Mouse (Mus musculus): ENCODE measurements at regions not wholly inside any gene's neighbourhood (a gene's known extent, or its start where the extent isn't known, plus 50 kb on each side); places are given as distances from the start of the nearest gene placed in this dataset.
"Not testable (repeated sequence)": the region's sequence is repeated elsewhere in the genome, so short reads cannot be mapped to it uniquely, and the experiment has no call there.

DNA sequence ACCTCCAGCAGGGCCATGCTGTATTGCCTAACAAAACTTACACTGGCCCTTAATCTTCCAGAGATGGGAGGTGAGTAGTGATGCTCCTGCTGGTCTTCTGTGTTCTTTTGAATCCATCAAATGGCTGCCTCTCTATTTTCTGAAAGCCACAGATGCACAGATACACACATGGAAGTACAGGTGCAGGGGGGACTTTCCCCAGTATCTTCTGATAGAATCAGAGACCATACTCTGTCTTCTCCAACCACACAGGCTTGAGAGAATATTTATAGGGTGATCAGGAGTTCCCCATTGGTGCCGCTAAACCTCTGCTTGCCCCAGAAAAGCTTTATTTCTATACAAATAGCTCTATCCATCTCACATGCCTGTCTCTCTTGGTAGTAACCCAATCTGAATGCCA lies 133.5 kb upstream of the Tbl1xr1 start:
- DNase-seq, result no peak

DNA sequence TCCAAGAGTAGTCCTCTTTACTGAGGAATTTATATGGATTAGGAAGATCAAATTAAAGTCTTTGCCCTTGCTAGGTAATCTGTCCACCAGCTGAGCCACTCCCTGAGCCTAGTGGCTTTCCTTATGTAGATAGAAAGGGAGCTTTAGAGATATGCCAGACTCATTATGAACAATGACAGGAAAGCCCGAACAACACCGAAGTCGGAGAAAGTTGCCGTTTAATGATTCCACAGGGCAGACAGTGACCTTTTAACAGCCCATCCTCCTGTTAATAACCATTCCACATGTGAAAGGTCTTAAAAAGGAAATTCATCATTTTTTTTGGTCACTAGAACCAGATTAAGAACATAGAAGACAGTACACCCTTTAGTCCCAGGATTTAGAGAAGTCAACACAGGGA lies 130.7 kb upstream of the Tbl1xr1 start:
- DNase-seq, result no peak

DNA sequence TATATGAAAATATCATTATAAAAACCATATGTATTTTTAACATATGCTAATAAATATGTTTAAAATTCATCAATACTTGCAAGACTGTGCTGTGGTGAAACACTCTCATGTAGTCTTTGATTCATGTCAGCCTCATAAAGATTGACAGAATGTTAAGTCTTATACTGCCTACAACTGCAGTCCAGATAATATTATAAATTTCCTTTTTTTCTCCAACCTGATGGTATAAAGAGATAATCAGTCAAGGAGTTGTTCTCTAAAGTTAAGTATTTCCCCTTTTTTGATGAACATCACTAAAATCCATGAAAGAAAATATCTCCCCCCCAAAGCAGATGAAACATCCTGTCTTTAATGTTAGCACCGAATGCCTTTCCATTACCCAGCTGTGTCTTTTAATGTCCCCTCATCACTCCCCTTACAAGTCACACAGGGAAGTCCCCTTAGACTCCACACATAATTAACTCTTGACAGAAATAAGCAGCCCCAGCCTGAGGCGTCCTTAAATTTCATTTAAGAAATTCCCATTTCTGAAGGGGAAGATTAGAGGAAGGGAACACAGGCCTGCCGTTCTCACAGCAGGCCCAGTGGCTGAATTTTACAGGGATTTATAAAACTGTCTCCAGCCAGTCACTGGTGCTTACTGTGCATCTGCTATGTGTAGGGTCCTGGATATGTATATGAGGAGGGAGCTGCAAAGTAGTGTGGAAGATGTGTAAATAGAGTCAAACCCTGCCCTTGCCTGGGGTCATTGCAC lies 129.0 kb upstream of the Tbl1xr1 start:
- no peak for DNase-seq

DNA sequence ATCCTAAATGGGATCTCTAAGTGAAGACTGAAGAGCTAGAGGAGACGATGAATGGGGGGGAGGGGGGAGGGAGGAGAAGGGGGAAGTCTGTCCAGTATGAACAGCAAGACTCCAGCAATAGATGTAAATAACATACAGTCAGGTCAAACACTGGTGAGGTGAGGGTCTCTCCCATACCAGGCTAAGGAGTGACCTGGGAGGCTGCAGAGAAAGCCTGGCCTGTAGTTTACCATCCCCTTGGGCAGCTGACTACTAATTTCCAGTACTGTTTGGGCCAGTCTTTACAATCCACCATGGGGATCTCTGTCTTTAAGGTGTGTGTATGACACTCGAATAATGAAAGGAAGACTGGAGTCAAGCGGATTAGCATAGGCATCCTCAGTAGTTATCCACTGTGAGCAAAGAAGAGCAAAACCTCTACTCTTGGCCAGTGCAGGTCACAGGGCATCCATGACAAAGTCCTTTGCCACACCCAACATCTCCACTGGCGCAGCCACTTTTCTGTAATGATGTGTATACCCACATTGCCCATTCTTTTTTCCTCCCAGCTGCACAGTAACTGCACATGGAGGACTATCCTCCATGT lies 128.3 kb upstream of the Tbl1xr1 start:
- DNase-seq, result no peak

DNA sequence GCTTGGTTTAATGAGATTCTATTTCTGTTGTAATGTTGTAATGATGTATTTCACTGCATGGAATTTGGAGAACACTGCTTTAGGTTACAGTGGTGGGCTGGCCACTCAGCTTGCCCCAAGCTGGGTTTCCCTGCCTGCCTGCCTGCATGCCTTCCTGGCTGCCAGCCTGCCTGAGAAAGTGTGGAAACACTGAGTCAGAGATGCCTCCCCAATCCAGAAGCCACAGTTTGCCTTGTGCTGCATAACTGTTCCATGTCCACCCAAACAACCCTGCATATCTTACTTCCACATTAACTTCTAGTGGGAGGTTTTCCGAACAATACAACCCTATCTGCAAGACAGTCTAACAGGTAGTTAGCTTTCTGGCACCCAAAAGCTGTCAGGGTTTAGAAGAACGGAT lies 127.0 kb upstream of the Tbl1xr1 start:
- no peak for DNase-seq

DNA sequence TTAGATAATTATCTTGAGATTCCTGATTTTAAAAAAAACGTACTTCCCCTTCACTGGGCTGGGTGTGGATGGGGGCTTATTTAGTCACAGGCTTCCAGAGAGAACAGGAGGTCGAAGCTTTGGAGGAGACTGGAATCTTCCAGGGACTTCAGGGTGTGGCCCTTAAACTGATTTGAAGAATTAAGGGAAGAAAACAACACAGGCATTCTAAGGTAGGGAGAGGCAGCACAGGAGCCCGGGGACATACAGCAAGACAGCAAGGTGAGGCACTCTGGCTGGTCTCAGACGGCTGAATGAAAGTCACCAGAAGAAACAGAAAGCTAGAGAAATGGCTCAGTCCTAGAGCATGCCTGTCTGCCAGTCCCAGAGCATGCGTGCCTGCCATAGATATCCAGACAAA lies 125.9 kb upstream of the Tbl1xr1 start:
- no peak for DNase-seq

DNA sequence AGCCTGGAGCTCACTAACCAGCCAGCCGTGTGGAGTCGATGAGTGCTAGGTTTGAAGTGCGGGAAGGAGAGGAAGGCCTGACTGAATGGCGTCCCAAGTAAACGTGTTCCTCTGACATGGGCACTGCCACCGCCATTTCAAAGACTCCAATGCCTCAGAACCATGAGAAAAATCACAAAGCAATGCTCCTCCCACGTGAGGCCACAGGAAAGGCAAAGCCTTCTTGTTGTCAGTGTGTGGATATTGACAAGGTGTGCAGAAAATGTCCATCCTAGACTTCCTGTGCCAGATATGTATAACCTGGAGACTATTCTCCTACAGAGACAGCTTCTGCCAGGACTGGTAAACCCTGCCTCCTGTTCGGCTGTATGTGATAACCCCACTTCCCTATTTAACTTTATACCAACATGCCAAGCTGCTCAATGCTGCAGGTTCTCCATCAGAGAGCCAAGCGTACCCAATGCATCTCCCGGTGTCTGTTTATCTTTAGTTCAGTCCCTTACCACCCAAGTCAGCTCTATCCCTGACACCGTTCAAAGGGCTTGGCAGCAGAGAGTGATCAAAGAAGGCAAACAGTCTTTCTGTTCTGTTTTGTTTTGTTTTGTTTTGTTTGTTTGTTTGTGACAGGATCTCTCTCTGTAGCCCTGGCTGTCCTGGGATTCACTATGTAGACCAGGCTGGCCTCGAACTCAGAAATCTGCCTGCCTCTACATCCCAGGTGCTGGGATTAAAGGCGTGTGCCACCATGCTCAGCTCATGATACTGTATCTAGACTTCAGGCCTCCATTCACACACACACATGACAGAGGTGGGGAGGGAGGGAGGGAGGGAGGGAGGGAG lies 124.8 kb upstream of the Tbl1xr1 start:
- DNase-seq, result no peak

DNA sequence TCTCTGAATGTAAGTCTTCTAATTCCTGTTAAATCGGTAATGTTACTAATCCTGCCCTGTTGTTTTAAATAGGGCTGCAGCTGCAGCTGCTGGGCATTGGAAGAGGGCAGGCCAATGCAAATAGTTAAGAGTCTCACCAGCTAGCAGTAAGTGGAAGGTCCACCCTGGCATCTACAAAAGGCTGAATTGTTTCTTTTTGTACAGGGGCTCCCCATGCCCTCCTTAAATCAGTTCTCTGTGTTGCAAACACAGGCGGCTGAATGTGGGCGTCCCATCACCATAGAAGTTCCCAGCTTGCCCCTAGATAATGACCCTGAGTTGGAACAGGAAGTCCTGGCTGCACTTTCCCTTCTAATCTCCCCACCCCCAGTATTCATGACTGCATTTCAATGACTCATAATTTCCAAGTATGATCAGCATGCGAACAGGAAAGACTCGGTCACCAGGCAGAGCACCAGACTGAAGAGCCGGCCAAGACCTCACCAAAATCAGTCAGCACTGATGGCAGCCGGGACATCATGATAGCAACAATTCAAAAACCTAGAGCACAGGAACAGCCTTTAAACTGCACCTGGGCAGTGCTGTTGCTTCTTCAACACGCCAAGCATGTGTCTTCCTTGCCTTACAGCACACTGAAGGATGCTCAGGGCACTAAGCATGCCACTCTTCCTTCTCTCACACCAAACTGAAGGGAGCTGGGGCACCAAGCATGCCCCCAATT lies 123.6 kb upstream of the Tbl1xr1 start:
- DNase-seq, result peak; percentile 50 to 57

DNA sequence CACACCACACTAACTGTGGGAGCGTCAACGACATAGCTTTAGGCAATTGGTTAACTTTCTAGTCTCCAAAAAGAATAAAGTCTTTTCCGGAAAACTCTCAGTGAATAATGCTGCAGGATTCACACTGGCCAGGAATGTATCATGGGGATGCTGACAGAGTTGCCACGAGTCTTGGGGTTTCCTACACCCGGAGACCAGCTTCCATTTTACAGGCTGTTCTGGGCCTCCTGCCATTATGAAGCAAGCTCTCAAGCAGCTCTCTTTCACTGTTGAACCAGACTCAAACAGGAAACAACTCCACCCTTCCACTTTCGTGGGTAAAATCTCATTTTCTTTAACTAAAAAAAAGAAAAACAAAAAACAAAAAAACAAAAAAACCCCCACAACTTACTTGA lies 123.0 kb upstream of the Tbl1xr1 start:
- DNase-seq, result no peak

DNA sequence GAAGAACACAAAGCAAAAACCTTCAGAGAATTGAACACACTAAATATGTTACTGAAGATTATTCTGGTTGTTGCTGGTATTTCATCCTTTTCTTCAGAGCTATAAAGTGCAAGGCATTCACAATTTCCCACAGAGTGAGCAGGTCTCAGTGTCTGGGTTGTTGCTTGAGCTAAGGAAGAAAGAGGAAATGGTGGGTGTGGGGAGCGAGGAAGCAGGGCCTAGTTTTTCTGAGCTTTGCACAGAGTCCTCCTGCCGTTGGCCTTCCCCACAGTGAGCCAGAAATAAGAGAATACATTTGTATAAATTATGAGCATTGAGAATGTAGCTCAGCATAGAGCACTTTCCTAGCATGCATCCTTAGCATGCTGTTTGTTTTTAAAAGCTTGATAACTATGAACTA lies 120.8 kb upstream of the Tbl1xr1 start:
- DNase-seq, result no peak

DNA sequence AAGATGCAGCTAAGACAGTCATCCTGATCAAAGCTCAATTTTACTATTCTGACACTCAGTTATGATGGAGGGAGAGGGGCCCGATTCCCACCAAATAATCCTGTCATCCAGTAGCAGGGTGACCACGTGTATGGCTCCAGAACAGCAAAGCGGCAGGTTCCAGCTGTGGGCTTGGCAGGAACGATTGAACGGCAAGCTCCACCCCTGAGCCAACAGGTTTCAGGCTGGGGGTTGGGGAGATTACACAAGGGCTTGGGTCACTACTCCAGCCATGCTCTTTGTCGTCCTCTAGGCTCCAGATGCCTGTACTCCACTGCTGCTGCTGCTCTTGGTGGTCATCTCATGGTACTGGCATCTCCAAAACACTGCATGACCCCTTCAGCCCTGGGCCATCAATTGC lies 119.3 kb upstream of the Tbl1xr1 start:
- DNase-seq, result not testable (repeated sequence)

DNA sequence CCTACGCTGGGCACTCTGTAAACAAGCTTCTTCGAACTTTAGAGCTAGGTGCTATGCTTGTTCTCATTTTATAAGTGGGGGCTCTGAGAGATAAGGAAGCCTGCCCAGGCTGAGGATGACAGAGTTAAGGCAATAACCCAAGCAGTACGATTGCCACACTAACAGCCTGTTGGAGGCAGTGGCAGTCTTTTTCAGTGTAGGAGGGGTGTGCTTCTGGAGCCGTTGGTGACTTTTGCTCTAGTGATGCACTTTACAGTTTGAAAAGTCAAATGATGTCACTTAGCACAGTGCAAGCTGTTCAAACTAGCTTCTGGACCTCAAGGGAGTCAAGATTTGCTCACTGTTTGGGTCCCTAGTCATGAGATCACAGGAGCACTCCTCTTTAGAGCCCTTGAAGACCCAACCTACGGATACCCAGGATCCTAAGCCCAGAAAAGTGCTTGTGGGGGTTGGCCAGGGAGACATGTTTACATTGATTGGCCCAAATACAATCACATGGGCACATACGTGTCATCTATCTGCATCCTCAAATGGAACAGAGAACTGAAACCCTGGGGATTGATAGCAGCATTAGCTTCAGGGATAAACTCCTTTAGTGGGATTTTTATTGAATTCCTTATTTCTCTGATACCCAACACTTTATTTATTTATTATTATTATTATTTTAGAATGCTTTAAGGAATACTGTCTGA lies 117.7 kb upstream of the Tbl1xr1 start:
- no peak for DNase-seq

DNA sequence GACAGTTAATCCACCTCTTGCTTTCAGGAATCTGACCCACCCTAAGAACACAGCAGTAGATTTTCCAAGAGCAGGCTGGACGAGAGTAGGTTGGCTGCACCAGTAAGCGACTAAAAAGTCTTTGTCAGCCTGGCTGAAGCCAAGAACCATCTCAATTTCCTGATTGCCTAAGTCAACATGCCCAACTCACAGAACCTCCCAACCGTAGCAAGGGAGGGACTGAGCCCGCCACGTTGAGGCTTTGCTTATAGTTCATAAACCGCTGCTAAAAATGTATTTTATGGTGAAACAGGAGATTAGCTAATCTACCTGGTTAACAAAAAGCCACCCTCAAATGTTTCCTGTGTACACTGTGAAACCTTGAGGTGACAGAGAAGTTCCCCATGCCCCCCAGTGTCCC lies 115.4 kb upstream of the Tbl1xr1 start:
- peak; percentile 40 to 53 for DNase-seq

DNA sequence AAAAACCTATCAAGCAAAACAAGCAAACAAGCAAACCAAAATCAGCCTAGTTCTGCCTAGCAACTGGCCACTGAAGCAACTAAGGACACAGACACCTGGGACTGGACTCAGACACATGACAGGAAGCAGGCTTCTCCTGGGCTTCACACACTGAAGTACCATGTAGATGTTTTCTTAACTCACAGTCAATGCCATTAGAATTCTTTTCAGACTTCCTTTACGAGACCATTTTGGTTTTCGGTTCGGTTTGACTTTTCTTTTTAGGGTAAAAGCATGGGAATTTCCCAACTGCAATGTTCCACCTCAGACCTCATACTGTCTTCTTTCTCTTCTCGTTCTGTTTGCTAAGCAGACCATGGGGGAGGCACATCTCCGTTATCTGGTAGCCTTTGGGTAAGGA lies 114.7 kb upstream of the Tbl1xr1 start:
- DNase-seq, result no peak

DNA sequence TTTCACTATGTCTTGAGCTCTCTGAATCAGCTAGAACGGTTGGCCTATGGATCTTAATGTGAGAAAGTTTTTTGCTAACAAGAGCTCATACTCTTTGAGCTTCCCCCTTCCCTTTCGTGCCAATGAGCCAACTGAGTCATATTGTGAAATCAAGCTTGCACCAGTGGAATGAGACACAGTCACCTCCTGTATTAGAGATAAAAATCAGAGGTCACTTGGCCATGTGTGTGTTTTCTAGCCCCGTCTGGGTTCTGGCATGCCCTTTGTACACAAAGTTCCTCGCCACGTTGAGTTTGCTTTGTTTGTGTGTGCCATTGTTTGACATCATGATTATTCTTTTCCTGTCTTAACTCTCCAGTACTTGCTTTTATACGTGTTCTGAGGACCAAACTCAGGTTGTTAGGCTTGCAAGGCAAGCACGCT lies 114.1 kb upstream of the Tbl1xr1 start:
- no peak for DNase-seq

DNA sequence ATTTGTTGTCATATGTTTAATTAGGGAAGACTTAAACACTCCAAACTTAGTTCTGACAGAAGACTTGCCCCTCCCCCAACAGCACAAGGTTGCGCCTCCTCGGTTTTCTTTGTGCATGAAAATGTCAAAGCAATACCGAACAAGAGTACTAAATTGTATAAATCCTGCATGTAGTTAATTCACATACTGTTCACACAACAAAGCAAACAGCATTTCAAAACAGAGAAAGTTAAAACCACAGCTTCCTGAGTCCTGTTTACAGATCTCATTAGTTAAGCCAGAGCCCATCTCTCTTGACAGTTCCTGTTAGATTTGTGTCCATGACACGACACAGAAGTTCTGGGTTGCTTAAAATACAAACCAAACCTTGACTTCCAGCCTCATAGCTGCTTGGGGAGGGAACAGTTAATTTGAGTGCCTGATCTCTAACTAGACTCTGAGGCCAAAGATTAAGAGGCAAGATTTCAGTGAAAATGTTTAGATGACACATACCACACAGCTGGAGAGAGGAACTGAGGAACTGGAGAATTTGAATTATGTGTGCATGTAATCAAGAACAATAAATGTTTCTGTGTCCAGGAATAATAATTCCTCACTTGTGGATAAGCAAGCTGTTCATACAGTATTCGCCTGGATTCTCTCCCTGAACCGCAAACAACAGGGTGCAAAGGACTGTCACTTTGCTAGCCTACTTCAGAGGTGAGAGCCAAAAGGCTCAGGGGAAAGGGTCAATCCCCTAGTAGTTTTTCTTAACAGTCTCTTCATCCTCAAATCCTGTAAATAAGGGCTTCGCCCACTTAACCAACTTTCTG lies 113.3 kb upstream of the Tbl1xr1 start:
- no peak for DNase-seq

DNA sequence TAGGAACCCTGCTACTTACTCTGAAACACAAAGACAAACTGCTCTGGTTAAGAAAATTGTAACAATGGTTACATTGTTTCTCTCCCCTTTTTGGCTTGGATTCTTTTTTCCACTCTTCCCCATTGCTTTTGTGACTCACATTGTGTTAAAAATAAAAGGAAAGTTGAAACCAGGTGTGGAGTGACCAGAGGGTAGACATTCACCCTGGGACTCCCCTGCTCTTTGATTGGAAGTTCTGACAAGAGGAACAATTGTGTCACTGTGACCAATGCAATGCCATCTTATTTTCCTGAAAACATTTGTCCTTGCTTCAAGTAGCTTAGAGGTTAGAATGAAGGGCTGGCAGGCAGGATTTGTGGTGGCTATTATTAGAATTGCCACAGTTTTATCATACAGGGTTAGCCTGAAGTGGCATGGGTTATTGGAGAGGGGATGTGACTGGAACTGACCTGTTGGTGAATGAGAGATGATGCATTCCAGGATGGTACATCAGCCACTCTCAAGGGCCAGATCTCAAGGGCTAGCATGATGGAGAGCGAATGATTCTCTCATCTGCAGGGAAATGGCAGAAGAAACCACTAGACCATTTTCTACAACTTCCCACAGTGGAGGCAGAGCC lies 112.6 kb upstream of the Tbl1xr1 start:
- no peak for DNase-seq

DNA sequence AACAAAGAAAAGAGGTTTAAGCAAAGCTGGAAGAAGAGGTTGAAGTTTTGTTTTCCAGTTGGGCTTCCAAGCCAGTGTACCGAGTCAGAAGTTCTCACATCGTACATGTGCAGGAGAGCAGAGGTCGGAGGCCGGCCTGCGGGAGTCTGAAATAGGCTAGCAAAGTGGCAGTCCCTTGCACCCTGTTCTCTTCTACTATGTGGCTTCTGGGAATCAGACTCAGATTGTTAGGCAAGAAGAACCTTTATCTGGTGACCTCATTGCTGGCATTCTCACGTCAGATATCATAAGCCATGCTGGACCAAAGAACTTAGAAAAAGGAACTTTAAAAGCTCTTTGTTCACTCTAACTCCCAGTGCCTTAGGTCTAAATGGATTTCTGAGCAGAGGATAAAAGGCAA lies 112.0 kb upstream of the Tbl1xr1 start:
- no peak for DNase-seq

DNA sequence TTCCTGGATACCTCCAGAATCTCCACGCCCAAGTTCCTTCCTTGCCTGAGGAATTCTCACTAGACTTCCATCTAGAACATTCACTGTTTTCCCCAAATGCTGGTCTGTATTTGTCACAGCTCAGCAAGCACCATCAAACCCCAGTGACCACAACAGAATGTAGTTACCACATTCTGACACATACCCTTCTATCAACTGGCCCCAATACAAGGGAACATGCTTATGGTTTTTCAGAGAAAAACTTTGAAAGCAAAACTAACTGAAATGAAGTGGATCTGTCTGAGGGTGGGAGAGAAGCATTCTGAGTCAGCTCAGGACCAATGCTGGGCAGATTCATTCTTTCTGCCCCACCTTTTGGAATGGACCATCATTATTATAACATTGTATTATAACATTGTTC lies 110.9 kb upstream of the Tbl1xr1 start:
- no peak for DNase-seq

DNA sequence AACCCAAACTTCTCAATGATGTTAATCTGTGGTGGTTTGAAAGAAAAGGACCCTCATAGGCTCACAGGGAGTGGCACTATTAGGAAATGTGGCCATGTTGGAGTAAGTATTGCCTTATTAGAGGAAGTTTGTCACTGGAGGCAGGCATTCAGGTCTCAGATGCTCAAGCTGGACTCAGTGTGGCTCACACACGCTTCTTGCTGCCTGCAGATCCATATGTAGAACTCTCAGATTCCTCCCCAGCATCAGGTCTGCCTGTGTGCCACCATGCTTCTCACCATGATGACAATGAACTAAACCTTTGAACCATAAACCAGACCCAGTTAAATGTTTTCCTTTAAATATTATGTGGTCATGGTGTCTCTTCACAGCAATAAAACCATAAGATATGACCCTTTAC lies 104.7 kb upstream of the Tbl1xr1 start:
- DNase-seq, result no peak

DNA sequence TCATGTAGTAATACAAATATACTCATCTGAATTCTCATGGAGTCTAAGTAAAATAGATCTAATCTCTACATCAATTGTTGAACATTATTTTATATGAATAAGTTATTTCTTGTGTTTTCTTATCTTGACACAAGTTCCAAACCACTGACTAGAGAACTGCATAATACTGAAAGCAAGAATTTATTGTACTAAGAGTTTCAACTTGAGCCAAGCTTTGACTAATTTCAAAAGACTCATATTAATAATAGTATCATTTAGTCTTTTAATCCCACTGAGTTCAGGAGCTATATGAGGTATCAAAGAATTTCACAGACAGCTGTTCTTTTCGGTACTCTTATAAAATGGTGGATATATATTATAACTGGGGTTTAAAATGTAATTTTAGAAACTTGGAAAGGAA lies 103.3 kb upstream of the Tbl1xr1 start:
- no peak for DNase-seq

Measured in spleen, adult 18-20 months (tissue).